Mouse (Mus musculus) spleen, adult 2 months (tissue): ENCODE measurements around the gene Mtss1l.

Experiments
- CTCF ChIP-seq: fragments of 200-500 bp; IDR thresholded peaks from 2 replicates; pipeline ENCODE4 v1.5.1; 2011; ENCODE audit warnings: mild to moderate bottlenecking, inconsistent platforms; ENCODE audit not compliant: insufficient read depth, insufficient read length, insufficient replicate concordance; ENCODE audit errors: extremely low read depth
- POLR2A ChIP-seq: fragments of 200-500 bp; IDR thresholded peaks from 2 replicates; pipeline ENCODE4 v1.6.1; 2011; ENCODE audit warnings: low read depth, low read length, inconsistent platforms

DNA sequence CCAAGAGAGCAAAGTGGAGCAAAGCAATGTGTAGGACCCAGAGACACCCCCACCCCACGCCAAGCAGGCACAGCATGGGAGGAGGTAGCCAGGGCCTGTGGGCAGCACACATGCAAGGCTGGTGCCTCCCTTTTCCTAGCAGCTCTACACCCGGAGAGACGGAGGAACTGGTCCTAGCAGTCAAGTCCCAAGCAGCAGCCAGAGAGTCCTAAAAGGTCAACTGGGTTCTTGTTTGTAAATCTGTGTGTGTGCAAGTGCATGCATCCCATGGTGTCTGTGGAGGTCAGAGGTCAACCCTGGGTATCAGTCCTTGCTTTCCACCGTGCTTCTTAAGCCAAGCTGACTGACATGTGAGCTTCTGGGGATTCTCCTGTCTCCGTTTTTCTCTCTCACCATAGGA lies 27.1 kb upstream of the Mtss1l start:
- TF ChIP-seq CTCF: no peak
- no peak for TF ChIP-seq POLR2A
